Mouse (Mus musculus) urinary bladder, postnatal 36 days (tissue): ENCODE data around the gene Aak1.
A peak's percentile ranks its signal among the peaks of the same experiment; 100 is the strongest.

Experiments
- DNase-seq, 2 experiments: peaks; one replicate each; pipeline ENCODE4 v3.0.0; 2022; ENCODE audit warnings: low spot score in 2 of 2, mixed read lengths in 1 of 2

The Aak1 gene

DNA sequence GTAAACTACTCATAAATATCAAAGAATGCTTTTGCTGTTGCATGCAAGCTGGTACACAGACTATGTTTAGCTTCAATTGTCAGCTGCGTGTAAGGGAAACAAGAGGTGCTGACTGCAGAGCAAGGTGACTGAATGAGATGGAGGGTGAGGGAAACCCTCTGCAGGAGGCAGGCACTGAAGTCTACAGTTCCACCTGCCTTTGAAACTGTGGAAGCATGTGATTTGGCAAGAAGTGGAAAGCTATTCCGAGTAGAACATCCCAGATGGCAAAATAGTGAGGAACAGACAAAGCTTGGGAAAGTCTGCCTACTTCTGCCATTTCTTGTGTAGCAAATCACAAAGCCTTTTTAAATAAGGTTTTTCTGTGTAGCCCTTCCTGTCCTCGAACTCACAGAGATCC is 106.4 kb downstream of the Aak1 start:
- DNase-seq, result no peak

DNA sequence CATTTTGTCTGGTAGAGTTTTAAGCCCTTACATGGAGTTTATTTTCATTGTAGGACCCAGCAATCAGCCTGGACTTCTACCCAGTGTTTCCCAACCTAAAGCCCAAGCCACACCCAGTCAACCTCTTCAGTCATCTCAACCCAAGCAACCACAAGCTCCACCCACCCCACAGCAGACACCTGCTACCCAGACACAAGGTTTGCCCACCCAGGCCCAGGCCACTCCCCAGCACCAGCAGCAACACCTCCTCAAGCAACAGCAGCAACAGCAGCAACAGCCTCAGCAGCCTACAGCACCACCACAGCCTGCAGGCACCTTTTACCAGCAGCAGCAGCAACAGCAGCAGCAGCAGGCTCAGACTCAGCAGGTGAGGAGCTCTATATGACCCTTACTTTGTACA is 106.9 kb downstream of the Aak1 start:
- no peak for DNase-seq

DNA sequence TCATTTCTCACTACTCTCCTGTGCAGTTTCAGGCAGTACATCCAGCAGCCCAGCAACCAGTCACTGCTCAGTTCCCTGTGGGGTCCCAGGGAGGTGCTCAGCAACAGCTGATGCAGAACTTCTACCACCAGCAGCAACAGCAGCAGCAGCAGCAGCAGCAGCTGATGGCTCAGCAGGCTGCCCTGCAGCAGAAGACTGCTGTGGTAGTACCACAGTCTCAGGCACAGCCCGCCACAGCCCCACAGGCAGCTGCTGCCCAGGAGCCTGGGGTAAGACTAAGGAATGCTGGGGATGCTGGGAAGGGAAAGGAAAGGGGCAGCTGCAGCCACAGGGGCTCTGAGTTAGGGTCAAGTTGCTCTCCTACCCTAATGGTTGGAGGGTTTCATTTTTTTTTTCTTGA is 109.7 kb downstream of the Aak1 start:
- no peak for DNase-seq

DNA sequence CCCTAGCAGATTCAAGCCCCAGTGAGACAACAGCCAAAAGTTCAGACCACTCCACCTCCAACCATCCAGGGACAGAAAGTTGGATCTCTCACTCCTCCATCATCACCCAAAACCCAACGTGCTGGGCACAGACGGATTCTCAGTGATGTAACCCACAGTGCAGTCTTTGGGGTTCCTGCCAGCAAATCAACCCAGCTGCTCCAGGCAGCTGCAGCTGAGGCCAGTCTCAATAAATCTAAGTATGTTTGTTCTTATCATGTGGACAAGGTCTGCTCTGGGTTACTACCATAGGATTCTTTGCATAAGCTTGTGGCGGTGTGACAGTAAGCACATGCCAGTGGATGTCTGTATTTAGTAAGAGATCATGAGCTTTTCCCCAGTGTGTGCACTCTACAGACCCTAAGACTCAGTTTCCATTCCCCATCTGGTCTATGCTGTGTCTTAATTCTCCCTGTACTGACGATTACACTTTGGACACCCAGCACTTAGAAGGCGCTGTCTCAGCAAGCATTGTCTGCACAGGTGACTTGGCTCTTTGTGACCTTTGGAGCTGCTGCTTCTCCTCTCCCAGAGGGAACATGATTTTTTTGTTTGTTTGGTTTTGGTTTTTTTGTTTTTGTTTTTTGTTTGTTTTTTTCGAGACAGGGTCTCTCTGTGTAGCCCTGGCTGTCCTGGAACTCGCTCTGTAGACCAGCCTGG is 114.8 kb downstream of the Aak1 start:
- DNase-seq, result no peak

DNA sequence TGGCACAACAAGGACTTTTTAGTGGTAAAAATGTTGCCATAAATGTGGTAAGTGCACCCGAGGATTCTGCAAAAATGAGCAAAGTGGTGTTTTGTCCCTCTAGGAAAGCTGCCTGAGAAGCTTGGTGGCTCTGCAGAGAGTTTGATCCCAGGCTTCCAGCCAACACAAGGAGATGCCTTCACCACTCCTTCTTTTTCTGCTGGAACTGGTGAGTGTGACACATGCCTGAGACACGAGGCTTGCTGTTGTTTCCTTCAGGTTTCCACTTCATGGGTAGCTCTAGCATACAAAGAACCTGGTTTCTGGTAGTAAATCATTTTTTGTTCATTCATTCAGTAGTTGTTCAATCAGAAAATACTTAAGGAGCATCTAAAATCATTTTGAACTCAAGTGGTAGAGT is 117.8 kb downstream of the Aak1 start:
- no peak for DNase-seq

DNA sequence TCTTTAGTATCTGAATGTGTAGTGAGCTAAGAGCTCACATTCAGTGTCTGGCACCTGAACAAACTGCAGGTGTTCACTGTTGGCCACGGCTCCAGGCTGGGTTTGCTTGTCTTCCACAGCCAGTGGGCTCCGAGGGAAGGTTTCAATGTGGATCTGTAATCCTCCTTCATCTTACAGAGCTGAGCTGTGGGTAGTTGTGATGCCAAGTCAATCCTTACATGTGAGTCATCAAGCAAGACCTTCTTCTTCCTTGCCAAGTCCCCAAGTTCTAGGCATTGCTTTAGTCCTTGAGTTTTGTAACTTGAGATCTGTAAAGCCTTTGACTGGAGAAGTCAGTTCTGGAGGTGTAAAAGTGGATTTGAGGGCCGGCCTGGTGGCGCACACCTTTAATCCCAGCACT is 124.6 kb downstream of the Aak1 start:
- no peak for DNase-seq

DNA sequence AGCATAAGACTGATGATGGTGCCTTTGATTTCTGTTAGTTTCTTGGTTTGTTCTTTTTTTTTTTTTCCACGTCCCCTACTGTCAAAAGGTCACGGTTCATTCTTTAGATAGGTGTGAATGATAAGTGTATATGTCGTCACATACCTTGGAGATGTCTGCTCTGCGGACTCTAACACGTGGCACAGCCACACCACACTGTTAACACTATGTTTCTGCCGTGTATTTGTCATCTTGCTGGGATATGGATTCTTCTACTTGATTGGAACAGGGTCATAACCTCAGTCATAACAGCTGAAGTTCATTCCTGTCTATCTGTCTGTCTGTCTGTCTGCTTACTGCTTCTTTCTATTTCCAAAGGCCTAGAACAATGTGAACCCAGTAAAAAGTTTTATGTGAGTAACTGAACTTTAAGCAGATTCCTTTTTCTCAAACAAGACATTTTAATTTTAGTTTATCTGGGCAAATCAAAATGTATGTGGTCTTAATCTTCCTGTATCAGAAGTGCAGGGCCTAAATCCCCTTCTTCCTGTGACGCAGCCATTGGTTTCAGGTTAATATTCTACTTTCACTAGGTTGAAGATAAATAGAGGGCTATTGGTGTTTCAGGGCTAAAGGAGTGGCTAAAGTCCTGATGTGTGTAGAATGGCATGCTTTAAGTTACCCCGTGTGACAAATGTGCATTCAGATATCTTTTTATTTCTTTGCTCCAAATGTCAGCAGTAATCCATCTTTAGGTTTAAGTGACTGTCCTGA is 129.0 kb downstream of the Aak1 start:
- no peak for DNase-seq

DNA sequence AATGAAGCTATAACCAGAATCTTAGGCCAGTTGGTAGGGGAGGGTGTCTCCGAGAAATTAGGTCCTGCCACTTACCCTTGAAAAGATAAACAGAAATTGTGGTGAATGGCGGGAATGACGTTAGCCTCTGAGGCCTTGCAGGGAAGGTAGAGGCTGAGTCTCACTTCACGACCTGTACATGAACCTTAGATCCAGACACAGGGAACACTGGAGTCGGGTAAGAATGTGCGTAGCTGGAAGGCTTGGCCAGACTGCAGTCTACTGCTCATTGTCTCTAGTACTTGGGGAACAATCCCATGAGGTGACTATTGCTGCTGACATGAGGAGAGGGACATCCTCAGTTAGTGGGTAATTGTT is 129.6 kb downstream of the Aak1 start:
- DNase-seq, result no peak

DNA sequence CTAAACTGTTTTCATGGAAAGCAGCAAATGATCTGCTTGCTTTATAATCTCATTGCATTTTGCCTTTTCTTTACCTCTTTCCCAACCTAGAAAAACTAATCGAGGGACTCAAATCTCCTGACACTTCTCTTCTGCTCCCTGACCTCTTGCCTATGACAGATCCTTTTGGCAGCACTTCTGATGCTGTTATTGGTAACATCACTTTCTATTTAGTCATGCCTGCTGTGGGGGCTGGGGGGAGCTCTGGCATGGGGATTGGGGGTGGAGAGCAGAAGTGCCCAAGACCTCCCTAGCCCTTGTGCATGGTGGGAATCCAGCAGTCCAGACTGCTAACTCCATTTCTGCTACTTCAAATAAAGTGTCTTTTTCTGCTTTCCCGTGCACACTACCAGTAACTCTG is 131.9 kb downstream of the Aak1 start:
- no peak for DNase-seq

DNA sequence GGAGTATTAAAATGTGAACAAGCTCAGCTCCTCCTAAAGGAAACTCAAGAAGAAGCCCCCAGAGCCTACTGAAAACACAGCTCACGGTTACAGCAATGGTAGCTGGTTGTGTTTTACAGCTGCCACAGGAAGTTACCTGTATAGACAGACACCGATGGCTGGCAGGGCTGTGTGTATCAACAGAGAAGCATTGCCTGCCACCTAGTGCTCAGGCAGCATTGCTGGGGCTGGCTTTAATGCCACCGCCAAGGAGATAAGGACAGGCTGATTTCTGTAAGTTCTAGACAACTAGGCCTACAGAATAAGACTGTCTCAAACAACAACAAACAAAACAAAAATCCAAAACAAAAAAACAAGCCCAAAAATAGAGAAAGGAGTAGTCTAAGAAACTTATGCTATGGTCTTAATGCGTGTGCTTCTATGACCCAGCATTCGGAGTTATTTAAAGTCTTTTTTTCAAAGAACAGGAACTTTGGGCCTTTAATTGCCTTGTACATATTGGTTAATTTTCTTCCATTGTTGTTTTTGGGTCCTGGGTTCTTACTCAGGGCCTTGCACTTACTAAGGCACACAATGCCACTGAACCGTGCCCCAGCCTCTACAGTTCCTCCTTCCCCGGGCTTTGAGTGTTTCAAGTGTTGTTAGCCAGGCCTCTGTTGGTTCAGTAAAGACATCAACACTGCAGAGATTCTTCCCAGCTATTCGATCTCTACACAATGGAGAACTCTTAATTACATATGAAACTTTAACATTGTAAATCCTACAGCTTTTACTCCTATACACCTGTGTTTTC is 136.2 kb downstream of the Aak1 start:
- no peak for DNase-seq

DNA sequence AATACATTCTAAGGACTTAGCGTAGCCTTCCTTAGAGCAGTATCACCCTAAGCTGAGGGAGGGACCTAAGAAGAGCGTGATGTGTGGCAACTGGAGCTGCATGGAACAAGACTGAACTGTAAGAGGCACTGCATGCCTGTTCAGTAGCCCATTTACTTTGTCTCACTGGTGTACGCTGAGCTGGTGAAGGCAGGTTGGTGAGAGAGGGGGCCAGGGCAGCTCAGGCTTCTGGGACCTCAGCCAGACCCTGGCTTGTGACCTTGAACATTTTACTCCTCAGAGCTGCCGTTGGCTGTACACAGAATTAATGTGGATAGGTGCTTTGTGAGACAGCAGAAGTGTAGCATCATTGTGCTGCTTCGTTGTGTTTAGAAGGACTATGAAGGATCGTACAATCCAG is 140.3 kb downstream of the Aak1 start:
- DNase-seq, result no peak

DNA sequence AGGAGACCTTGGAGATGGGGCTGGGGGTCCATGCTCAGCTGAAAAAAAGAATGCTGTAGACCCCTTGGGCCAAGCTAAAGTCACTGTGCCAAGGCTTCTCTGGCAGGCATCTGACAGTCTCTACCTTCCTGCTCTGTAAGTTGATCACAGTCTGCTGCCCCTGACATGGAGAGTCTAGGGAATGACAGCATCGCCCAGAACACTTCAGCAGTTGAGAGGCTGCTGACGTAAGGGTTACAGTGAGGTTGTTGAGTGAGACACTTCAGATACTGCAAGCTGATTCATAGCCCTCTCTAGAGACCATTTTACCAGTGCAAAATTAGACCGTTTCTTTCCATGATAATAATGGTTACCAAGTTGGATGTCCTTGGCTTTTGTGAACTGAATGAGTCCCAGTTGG is 141.7 kb downstream of the Aak1 start:
- no peak for DNase-seq

DNA sequence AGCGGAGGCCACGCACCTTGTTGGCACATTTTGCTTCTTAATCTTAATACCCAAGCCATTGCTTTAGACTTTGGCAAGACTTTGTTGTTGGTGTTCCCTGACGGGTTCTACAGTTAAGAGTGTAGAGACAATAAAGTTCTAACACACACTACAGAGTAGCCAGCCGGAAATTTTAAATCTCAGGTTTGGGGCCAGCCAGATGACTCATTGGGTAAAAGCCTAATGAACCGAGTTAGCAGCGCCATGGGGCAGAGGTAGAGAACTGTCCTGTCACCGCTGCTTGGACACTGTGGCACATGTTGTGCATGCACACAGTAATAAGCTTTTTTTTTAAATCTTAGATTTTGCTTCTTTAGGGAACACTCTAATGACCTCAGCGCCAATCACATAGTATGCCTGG is 143.0 kb downstream of the Aak1 start:
- no peak for DNase-seq

DNA sequence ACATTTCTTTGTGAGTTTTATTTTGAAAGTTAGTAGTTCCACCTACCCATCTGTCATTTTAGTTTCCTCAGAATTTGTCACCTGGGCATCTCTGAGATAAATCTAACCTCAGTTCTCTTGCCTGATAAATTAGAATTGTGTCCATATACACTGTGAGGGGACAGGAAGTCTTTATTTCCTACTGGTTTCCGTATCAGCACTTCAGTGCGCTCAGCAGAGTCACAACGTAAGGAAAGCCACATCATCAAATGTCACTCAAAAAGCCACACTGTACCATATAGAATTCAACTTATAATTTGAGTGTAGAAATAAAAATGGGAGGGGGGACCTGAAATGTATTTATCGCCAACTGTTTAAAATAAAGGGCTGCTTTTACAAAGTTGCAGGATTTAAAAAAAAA is 144.9 kb downstream of the Aak1 start:
- no peak for DNase-seq

DNA sequence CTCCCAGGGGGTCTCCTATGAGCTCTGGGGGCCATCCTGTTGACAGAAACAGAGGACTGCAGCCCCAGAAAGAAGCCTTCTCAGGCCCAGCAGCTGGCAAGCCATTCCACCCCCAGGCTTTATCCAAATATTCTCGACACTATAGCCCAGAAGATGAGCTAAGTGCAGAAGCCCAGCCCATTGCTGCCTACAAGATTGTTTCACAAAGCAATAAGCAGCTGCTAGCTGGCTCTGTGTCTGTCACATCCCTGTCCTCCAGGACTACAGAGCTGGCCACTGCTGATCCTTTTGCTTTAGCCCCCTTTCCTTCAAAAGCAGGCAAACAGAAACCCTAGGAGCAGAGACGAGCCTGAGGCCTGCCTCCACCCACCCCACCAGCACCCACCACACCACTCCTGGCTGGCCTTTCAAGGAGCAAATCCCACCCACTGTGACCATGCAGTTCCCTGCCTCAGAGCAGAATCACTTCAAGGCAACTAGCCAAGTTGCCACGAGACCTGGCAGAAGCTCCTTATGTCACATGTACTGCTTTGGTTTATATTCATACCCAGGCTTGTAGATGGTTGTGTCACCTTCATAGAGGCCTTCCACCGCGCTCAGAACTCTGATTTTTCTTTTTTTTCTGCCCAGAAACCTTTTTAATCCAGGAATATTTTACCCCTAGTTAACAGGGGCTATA is 147.5 kb downstream of the Aak1 start:
- DNase-seq, result no peak

DNA sequence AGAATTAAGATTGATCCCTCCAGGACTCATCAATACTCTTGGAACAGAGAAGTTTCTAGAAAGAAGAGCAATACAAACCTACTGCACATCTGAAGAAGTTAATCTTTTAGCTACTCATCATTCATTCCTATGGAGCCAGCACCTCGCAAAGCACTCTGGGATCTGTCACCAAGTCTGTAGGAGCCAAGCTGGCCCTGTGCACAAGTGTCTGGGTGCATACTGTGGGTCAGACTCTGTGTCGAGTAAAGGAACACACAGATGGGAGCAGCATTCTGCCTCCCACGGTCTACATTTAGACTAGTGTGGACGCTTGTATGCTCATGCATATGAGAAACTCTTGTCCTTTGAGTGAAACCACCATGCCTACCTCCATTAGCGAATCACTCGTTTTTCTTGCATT is 148.0 kb downstream of the Aak1 start:
- no peak for DNase-seq

DNA sequence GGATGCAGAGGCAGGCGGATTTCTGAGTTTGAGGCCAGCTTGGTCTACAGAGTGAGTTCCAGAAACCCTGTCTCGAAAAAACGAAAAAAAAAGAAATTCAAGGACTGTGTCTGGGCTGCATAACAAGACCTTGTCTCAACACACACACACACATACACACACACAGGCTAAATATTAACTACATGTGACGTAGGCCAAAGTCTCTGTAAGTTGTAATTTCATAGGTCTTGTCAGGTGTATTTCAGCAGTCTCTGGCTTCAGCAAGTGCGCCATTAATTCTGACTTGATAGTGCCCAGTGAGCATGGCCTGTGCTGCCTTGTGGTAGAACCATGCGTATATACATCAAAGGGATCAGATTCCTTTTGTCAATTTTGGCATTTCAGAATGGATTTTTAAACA is 152.7 kb downstream of the Aak1 start:
- no peak for DNase-seq

DNA sequence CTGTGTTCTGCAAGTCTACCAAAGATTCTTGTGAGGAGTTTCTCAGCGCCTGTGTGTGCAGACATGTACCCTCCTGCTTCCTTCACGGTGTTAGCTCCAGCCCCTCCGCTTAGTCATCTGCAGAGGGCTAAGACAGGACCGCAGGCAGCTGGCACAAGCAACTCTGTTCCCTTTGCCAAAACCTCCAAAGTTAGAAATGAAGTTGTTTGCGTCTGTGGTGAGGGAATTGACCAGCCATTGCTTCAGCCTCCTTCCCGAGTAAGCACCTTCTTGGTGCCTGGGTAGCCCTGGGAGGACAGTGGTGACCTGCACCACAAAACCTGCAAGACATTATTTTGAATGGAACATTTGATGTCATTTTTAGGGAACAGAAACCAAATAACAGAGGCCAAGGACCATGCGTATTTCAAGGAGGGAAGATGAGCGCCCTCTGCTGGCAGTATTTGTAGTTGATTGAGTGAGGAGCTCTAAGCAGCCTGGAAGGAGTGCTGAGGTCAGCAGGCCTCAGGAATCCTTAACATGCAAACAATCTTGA is 153.3 kb downstream of the Aak1 start:
- peak; percentile 65 to 79 for DNase-seq

DNA sequence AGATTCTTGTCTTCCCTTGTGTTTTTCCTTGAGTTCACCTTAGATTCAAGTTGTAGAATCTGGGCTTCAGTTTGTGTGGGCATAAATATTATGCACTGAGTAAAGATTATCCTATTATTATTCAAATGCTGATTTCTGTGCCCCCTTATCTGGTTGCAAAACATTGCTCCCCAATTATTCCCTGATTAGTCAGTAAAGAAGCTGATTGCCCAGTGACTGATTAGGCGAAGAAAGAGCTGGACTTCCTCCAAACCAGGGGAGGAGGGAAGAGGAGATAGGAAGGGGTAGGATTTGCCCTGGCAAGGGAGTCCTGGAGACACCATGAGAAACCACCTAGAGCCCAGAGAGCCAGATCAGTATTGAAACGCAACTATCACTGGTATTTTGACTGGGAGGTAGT is 154.8 kb downstream of the Aak1 start:
- DNase-seq, result no peak

DNA sequence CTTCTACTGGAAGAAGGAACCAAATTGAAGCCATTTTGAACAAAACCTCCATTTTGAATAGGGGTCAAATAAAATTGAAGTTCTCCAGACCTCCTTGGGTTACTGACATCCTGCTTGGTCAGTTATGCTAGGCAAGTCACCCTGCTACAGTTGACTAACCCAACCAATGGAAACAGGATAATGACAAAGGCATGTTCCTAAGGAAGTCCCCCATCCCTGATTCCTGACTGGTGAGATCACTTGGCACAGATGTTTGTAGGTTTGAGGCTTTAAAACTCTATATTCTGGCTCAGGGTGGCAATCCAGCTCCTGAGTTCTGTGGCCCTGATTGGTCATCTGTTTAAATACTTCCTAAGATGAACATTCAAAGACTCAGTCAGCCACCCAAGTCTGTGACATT is 156.3 kb downstream of the Aak1 start:
- no peak for DNase-seq

DNA sequence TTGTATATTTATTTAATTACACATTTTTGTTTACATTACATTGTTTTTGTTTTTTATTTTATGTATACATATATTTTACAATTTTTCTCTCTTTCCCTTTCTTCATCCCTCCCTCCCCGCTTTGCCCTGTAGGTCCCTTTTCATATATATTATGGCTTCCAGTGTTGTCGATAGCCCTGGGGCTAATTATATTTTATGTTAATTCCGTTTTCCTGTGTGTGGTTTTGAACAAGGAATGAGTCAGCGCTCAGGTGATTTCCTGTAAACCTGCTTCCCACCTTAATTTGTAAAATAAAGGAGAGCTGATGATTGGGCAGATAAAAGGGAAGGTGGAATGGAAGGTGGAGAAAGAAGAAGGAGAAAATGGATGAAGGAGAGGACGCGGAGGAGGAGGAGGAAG is 159.6 kb downstream of the Aak1 start, which contains the start of gene Nfu1:
Gene Nfu1, plus strand, starts transcription at position 350 of the 400 bp plus-strand sequence.
- no peak for DNase-seq
